Mouse (Mus musculus): ENCODE results near the gene Ablim1. TPM values are rescaled to one million over a fixed set of nuclear protein-coding genes. Genes with fewer than 3 reads are reported as not detected.

The Ablim1 gene
- polyA plus RNA-seq, 1 experiment, result 9.8 TPM

- H3K4me3 ChIP-seq (ENCODE audit: insufficient read depth, poor library complexity, severe bottlenecking), result no peak overlapping the region
- TF ChIP-seq CEBPB (IDR thresholded peaks at IDR 0.05; ENCODE audit: low read depth) (no peak), USF1 (IDR thresholded peaks at IDR 0.05; ENCODE audit: low read depth) (no peak), FOSL1 (IDR thresholded peaks at IDR 0.05; ENCODE audit: insufficient read depth, low read length, poor library complexity, severe bottlenecking) (no peak), MAX (IDR thresholded peaks at IDR 0.05) (no peak), CTCF (IDR thresholded peaks at IDR 0.05; ENCODE audit: control insufficient read depth, insufficient read depth, insufficient read length) (no peak), MYOD1 (IDR thresholded peaks at IDR 0.05; ENCODE audit: control insufficient read depth, insufficient read length, low read depth) (no peak), MYOG (IDR thresholded peaks at IDR 0.05; ENCODE audit: control insufficient read depth, extremely low read depth, insufficient read length) (no peak)
- no peak overlapping the region for H3ac ChIP-seq (ENCODE audit: control insufficient read depth, insufficient read length, low read depth)
- peaks cover 19% of the 10 kb centered on the region for H3K79me2 ChIP-seq (ENCODE audit: control insufficient read depth, insufficient read depth)
- H3K79me3 ChIP-seq (ENCODE audit: low read depth), result no peaks in the 10 kb centered on the region
- no peaks in the 10 kb centered on the region for H3K27me3 ChIP-seq (ENCODE audit: control insufficient read depth, insufficient read depth, insufficient read length)
- no peaks in the 10 kb centered on the region for H3K36me3 ChIP-seq (ENCODE audit: control insufficient read depth, insufficient read depth)
Observed at GRCm38 (mm10) chr19:57228576-57228975, 86.1 kb downstream of the Ablim1 start.

GRCm38 (mm10) chr19:57224390-57224789, 90.3 kb downstream of the Ablim1 start:
- Histone ChIP-seq H3K27me3 (ENCODE audit: control insufficient read depth, insufficient read depth, insufficient read length) (no peaks in the 10 kb centered on the region), H3K79me3 (ENCODE audit: low read depth) (no peaks in the 10 kb centered on the region), H3K79me2 (ENCODE audit: control insufficient read depth, insufficient read depth) (peaks cover 13% of the 10 kb centered on the region), H3ac (ENCODE audit: control insufficient read depth, insufficient read length, low read depth) (no peak overlapping the region), H3K4me3 (ENCODE audit: insufficient read depth, poor library complexity, severe bottlenecking) (no peak overlapping the region), H3K36me3 (ENCODE audit: control insufficient read depth, insufficient read depth) (no peaks in the 10 kb centered on the region)
- TF ChIP-seq CTCF (IDR thresholded peaks at IDR 0.05; ENCODE audit: control insufficient read depth, insufficient read depth, insufficient read length) (no peak), CEBPB (IDR thresholded peaks at IDR 0.05; ENCODE audit: low read depth) (no peak), MYOG (IDR thresholded peaks at IDR 0.05; ENCODE audit: control insufficient read depth, extremely low read depth, insufficient read length) (no peak), MAX (IDR thresholded peaks at IDR 0.05) (no peak), MYOD1 (IDR thresholded peaks at IDR 0.05; ENCODE audit: control insufficient read depth, insufficient read length, low read depth) (no peak), FOSL1 (IDR thresholded peaks at IDR 0.05; ENCODE audit: insufficient read depth, low read length, poor library complexity, severe bottlenecking) (no peak), USF1 (IDR thresholded peaks at IDR 0.05; ENCODE audit: low read depth) (no peak)

- TF ChIP-seq CEBPB (IDR thresholded peaks at IDR 0.05; ENCODE audit: low read depth) (no peak), CTCF (IDR thresholded peaks at IDR 0.05; ENCODE audit: control insufficient read depth, insufficient read depth, insufficient read length) (no peak), FOSL1 (IDR thresholded peaks at IDR 0.05; ENCODE audit: insufficient read depth, low read length, poor library complexity, severe bottlenecking) (no peak), MYOD1 (IDR thresholded peaks at IDR 0.05; ENCODE audit: control insufficient read depth, insufficient read length, low read depth) (no peak), MAX (IDR thresholded peaks at IDR 0.05) (no peak), USF1 (IDR thresholded peaks at IDR 0.05; ENCODE audit: low read depth) (no peak), MYOG (IDR thresholded peaks at IDR 0.05; ENCODE audit: control insufficient read depth, extremely low read depth, insufficient read length) (no peak)
- Histone ChIP-seq H3K79me3 (ENCODE audit: low read depth) (no peaks in the 10 kb centered on the region), H3K36me3 (ENCODE audit: control insufficient read depth, insufficient read depth) (no peaks in the 10 kb centered on the region), H3ac (ENCODE audit: control insufficient read depth, insufficient read length, low read depth) (no peak overlapping the region), H3K79me2 (ENCODE audit: control insufficient read depth, insufficient read depth) (peaks cover 13% of the 10 kb centered on the region), H3K4me3 (ENCODE audit: insufficient read depth, poor library complexity, severe bottlenecking) (no peak overlapping the region), H3K27me3 (ENCODE audit: control insufficient read depth, insufficient read depth, insufficient read length) (no peaks in the 10 kb centered on the region)
Observed at GRCm38 (mm10) chr19:57223686-57224085, 91.0 kb downstream of the Ablim1 start.

GRCm38 (mm10) chr19:57222657-57223056, 92.1 kb downstream of the Ablim1 start:
- H3ac ChIP-seq (ENCODE audit: control insufficient read depth, insufficient read length, low read depth), result no peak overlapping the region
- H3K4me3 ChIP-seq (ENCODE audit: insufficient read depth, poor library complexity, severe bottlenecking), result no peak overlapping the region
- no peaks in the 10 kb centered on the region for H3K79me3 ChIP-seq (ENCODE audit: low read depth)
- no peaks in the 10 kb centered on the region for H3K36me3 ChIP-seq (ENCODE audit: control insufficient read depth, insufficient read depth)
- H3K79me2 ChIP-seq (ENCODE audit: control insufficient read depth, insufficient read depth), result peaks cover 13% of the 10 kb centered on the region
- no peaks in the 10 kb centered on the region for H3K27me3 ChIP-seq (ENCODE audit: control insufficient read depth, insufficient read depth, insufficient read length)
- no peak for TF ChIP-seq MYOG (IDR thresholded peaks at IDR 0.05; ENCODE audit: control insufficient read depth, extremely low read depth, insufficient read length)
- no peak for TF ChIP-seq MAX (IDR thresholded peaks at IDR 0.05)
- no peak for TF ChIP-seq CTCF (IDR thresholded peaks at IDR 0.05; ENCODE audit: control insufficient read depth, insufficient read depth, insufficient read length)
- no peak for TF ChIP-seq FOSL1 (IDR thresholded peaks at IDR 0.05; ENCODE audit: insufficient read depth, low read length, poor library complexity, severe bottlenecking)
- TF ChIP-seq CEBPB (IDR thresholded peaks at IDR 0.05; ENCODE audit: low read depth), result no peak
- TF ChIP-seq USF1 (IDR thresholded peaks at IDR 0.05; ENCODE audit: low read depth), result no peak
- no peak for TF ChIP-seq MYOD1 (IDR thresholded peaks at IDR 0.05; ENCODE audit: control insufficient read depth, insufficient read length, low read depth)

DNA sequence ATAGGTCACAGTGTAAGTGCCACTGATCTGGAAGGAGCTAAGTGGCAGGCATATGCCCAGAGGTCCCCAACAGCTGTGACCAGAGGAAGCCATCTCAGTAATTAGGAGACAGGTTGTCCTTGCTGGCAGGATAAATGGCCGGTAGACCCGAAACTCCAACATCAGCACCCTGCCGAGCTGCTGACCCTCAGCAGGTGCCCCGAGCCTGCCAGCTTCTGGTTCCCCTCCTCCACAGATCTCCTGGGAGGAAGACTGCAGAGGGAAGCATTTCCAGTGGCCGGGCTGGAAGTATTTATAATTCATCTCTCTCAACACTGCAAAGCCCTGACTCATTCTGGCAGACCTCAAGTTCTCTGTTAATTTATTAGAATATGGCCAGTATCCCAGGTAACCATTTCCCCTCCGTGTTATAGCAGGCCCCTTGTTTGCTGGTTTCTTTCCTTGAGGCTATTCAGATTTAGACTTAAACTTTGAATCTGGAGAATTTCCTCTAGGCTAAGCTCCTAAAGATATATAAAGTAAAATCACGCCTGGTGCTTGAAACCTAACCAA, 93.0 kb downstream of the Ablim1 start:
- Histone ChIP-seq H3K79me2 (ENCODE audit: control insufficient read depth, insufficient read depth) (peaks cover 13% of the 10 kb centered on the region), H3K27me3 (ENCODE audit: control insufficient read depth, insufficient read depth, insufficient read length) (no peaks in the 10 kb centered on the region), H3ac (ENCODE audit: control insufficient read depth, insufficient read length, low read depth) (no peak overlapping the region), H3K36me3 (ENCODE audit: control insufficient read depth, insufficient read depth) (no peaks in the 10 kb centered on the region), H3K79me3 (ENCODE audit: low read depth) (no peaks in the 10 kb centered on the region), H3K4me3 (ENCODE audit: insufficient read depth, poor library complexity, severe bottlenecking) (no peak overlapping the region)
- TF ChIP-seq FOSL1 (IDR thresholded peaks at IDR 0.05; ENCODE audit: insufficient read depth, low read length, poor library complexity, severe bottlenecking) (no peak), CEBPB (IDR thresholded peaks at IDR 0.05; ENCODE audit: low read depth) (no peak), MYOD1 (IDR thresholded peaks at IDR 0.05; ENCODE audit: control insufficient read depth, insufficient read length, low read depth) (no peak), CTCF (IDR thresholded peaks at IDR 0.05; ENCODE audit: control insufficient read depth, insufficient read depth, insufficient read length) (no peak), MYOG (IDR thresholded peaks at IDR 0.05; ENCODE audit: control insufficient read depth, extremely low read depth, insufficient read length) (no peak), USF1 (IDR thresholded peaks at IDR 0.05; ENCODE audit: low read depth) (no peak), MAX (IDR thresholded peaks at IDR 0.05) (no peak)

Measured in C2C12 (cell line).